Mouse (Mus musculus) urinary bladder, postnatal 10 days (tissue): Measurements from ENCODE around the gene Sh3rf3.
"Not testable (repeated sequence)": the region's sequence is repeated elsewhere in the genome, so short reads cannot be mapped to it uniquely, and the experiment has no call there.

ENCODE experiments used
- DNase-seq: peaks from one replicate; pipeline ENCODE4 v3.0.0; 2022; ENCODE audit warnings: low spot score

Gene Sh3rf3

GRCm38 (mm10) chr10:58982546-58983154 lies 169.5 kb downstream of the Sh3rf3 start:
- no peak for DNase-seq

DNA sequence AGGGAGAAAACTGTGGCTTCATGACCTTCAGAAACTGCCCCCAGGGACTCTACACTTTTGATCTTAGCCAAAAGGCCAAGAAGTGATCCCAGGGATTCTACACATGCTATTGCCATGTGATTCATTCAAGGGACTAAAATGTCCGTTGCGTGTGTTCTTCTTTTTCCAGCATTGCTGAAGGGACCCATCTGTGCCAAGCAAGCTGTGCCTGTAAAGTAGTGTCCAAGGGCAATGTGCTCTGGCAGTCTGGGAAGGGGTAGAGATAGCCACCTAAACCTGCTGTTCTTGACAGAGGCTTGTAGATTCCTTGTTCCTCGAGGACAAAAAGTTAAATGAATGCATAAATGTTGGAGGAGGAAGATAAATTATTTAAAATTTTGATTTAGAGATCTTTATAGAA lies 178.5 kb downstream of the Sh3rf3 start:
- no peak for DNase-seq

DNA sequence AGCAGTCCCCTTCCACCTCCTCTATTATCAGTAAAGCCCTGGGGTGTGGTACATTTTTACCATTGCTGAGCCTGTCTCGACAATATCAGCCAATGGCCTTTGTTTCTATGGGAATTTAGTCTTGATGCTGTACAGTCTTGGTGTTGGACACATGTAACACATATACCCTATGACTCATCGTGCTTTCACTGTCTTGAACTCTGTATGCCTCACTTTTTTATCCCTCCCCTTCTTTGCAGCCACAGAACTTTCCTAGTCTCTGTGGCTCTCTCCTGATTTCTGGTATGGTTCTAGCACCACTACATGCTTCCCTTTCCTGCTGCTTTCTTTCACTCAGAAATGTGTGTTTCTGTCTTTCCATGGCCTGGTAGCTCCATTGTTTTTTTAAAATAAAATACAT lies 181.6 kb downstream of the Sh3rf3 start:
- no peak for DNase-seq

DNA sequence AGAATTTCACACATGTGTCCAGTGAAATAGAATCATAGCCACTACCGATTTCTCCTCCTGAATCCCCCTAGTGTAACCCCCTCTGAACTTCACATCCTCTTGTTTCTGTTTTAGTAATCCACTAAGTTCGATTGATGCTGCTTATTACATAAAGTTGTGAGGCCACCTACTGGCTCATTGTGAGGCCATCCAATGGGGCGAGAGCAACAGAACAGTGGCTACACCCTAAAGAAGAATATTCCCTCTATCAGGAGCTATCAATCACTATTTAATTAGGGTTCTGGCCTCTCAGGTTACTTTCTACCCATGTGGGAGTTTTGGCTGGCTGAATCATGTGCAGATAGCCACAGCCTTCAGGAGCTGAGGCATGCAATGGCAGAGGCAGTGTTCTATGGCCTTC lies 182.0 kb downstream of the Sh3rf3 start:
- DNase-seq: no peak

DNA sequence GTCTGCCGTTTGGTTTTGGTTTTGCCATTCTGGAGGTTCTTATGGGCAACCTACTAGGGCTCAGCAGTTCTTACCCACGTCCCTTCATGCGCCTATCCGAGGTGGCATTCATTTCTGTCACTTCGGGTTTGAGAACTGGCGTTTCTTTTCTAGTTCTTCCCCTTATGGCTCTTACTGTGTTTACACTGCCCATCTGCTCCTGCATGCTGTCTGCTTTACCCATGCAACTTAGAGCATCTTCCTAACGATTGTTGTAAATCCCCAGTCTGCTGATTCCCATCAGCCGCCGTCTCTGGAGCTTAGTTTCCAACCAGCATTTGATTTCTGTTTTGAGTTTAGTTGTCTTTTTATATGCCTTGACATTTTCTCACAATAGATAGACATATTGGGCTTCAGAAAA lies 189.2 kb downstream of the Sh3rf3 start:
- DNase-seq: no peak

- DNase-seq: no peak
Observed at GRCm38 (mm10) chr10:59011415-59011814, 198.3 kb downstream of the Sh3rf3 start.

- DNase-seq: no peak
Observed at GRCm38 (mm10) chr10:59013618-59014017, 200.5 kb downstream of the Sh3rf3 start.

GRCm38 (mm10) chr10:59019302-59019973 lies 206.3 kb downstream of the Sh3rf3 start:
- no peak for DNase-seq

DNA sequence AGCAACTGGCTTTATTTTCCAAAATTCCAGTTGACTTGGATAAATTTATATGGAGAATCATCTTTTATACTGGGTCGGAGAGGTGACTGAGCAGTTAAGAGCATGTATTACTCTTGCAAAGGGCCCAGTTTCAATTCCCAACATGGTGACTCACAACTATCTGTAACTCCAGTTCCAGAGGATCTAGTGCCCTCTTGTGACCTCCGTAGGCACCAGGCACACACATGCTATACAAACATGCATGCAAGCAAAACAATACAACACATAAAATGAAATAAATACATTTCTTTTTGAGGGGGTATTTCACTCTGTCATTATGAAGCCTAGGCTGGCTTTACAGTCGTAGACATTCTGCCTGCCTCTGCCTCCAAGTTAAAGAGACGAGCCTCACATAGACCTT lies 237.3 kb downstream of the Sh3rf3 start:
- no peak for DNase-seq

DNA sequence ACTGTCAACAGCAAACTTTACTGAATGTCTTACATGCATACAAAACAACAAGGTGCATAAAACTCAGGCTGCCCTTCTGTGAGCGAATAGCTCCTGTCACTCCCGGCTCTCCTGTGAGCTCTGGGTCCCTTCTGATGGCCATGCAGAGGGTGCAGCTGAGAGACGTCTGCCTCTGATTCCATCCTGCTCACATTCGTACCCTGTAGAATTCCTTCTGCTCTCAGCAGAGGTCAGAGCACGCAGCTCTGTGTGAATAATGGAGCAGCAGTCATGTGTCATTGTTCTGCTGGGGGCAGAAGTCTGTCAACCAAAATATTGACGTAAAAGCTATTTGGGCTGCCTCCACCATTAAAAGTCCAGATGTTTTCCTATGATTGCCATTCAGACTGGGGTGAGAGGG lies 243.1 kb downstream of the Sh3rf3 start:
- no peak for DNase-seq

DNA sequence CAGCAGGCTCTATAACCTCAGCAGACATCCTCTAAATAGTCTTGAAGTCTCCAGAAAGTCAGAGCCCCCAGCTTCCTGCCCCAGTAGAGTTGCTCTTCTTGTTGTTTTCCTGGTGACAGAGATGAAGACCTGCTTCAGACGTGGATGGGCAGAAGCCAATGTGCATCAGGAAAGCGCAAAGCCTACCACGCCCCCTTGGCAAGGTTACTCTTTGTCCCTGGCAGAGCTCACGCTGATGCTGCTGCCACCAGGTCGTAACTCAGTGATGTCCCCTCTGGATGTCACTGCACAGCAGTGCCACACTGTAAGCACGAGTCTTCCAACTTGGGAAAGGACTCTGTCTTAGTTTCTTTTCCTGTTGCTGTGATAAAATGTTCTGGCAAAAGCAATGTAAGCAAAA lies 253.6 kb downstream of the Sh3rf3 start:
- no peak for DNase-seq

- no peak for DNase-seq
Observed at GRCm38 (mm10) chr10:59072827-59073226, 259.7 kb downstream of the Sh3rf3 start.

GRCm38 (mm10) chr10:59076681-59077080 lies 263.5 kb downstream of the Sh3rf3 start:
- no peak for DNase-seq

- no peak for DNase-seq
Observed at GRCm38 (mm10) chr10:59077909-59078308, 264.8 kb downstream of the Sh3rf3 start.

GRCm38 (mm10) chr10:59085604-59086003 lies 272.4 kb downstream of the Sh3rf3 start:
- no peak for DNase-seq

DNA sequence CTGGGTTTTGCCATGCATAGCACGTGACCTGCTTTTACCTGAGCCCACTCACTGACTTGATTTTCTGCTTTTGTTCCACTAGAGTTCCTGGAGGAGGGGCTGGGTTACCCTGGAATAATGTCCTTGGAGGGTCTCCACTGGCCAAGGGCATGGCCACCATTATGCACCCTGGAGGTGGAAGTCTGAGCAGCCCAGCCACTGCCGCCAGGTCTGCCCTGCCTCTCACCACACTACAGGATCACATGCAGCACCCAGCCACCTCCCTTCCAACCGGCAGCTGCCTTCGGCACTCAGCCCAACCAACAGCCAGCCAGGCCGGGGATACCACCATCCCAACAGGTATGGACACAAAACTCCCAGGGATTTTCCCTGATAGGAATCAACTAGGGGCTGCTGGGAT lies 273.4 kb downstream of the Sh3rf3 start:
- DNase-seq: no peak

DNA sequence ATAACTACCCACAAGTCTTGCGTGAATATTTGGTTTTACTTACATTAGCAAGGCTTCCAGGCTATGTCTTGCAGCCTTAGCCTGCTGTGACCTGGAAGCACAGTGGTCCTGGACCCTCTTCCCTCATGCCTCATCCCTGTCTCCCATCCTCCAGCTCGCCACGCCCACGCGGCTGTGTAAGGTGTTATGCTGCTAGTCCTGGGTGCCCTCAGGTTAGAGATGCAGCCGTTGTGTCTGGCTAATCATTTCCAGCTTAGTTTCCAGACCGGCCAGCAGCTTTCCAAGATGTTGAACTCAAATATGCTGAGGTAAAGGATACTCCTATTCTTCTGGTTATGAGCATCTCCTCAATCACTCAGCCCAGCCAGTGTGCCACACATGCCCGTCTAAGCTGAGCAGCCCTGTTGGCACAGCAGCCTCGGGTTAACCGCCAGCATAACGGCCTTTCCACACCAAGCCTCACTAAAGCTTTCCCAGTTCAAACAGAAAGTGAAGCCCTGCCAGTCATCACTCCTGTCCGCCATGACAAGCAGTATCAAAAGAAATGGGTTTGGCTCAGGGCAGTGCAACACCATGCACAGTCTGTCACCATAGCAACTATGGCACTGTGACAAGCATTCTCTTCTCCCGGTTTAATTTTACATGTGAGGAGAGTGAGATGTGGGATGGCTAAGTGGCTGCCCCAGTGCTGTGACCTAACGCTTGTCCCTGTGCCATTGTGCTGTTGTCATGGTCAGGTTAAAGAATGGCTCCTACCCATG lies 276.9 kb downstream of the Sh3rf3 start:
- no peak for DNase-seq

GRCm38 (mm10) chr10:59090622-59090971 lies 277.4 kb downstream of the Sh3rf3 start:
- no peak for DNase-seq

GRCm38 (mm10) chr10:59091556-59091955 lies 278.4 kb downstream of the Sh3rf3 start:
- DNase-seq: no peak

- DNase-seq: no peak
Observed at GRCm38 (mm10) chr10:59091988-59092387, 278.8 kb downstream of the Sh3rf3 start.

- DNase-seq: not testable (repeated sequence)
Observed at GRCm38 (mm10) chr10:59103076-59103475, 289.9 kb downstream of the Sh3rf3 start.

- no peak for DNase-seq
Observed at GRCm38 (mm10) chr10:59104683-59105082, 291.5 kb downstream of the Sh3rf3 start.

GRCm38 (mm10) chr10:59105885-59106284 lies 292.7 kb downstream of the Sh3rf3 start:
- DNase-seq: no peak
